In genomic region chr7:139187771-139188633, GRCm38 (mm10) we compare ENCODE assay signal across 9 mouse cellular contexts. TPM values are rescaled to one million over a fixed set of nuclear protein-coding genes. Genes with fewer than 3 reads are reported as not detected.
DNase-seq lines count a peak whose midpoint lies in the region; ATAC-seq and TF ChIP-seq lines count a peak whose summit lies in the region.
"Had no signal": no experiment of that assay in that cellular context is flagged by ENCODE, and none has a peak within 500 bp of the region (broad histone marks: within the 10 kb centered on the region; RNA-seq: fewer than 3 reads in every experiment).

No protein-coding gene starts in this region.

- TF ChIP-seq EP300 in stomach, postnatal 0 days (optimal IDR thresholded peaks at IDR 0.05): no peak

- H3K4me3 ChIP-seq in embryonic fibroblast, embryonic 13.5 days (ENCODE audit: insufficient read depth, low read length): peak overlapping the region; percentile 46
- H3K4me3 ChIP-seq in heart, embryonic 13.5 days: peak overlapping the region; percentile 73
- H3K4me3 ChIP-seq in kidney, embryonic 15.5 days (replicated peaks): peak overlapping the region; percentile 71
- H3K4me3 ChIP-seq in liver, embryonic 13.5 days (replicated peaks): peak overlapping the region; percentile 57
- H3K4me3 ChIP-seq in stomach, postnatal 0 days (ENCODE audit: low read depth, low read length): peak overlapping the region; percentile 68

- H3K27ac ChIP-seq in embryonic fibroblast, embryonic 13.5 days (ENCODE audit: insufficient read depth, low read length): no peak overlapping the region
- H3K27ac ChIP-seq in heart, embryonic 13.5 days (replicated peaks): no peak overlapping the region
- H3K27ac ChIP-seq in kidney, embryonic 15.5 days: 0 out of 2 replicates have a peak overlapping the region, but pooled peaks have one; percentile 6
- no peak overlapping the region for H3K27ac ChIP-seq in liver, embryonic 13.5 days
- H3K27ac ChIP-seq in stomach, postnatal 0 days (replicated peaks): no peak overlapping the region; the same call in 1 of the 2 replicates

- H3K4me1 ChIP-seq in embryonic fibroblast, embryonic 13.5 days (ENCODE audit: control insufficient read depth, insufficient read depth, low read length): no peaks in the 10 kb centered on the region
- H3K4me1 ChIP-seq in heart, embryonic 13.5 days: peaks cover 8% of the 10 kb centered on the region
- H3K4me1 ChIP-seq in kidney, embryonic 15.5 days: peaks cover 19% of the 10 kb centered on the region
- peaks cover 14% of the 10 kb centered on the region for H3K4me1 ChIP-seq in liver, embryonic 13.5 days (replicated peaks)
- H3K4me1 ChIP-seq in stomach, postnatal 0 days (replicated peaks; ENCODE audit: control insufficient read depth, insufficient read depth): no peaks in the 10 kb centered on the region

- TF ChIP-seq CTCF in brain, embryonic 14.5 days (IDR thresholded peaks at IDR 0.05; ENCODE audit: borderline replicate concordance, extremely low read depth, insufficient read depth, insufficient read length): no peak
- TF ChIP-seq CTCF in embryonic fibroblast, embryonic 13.5 days (IDR thresholded peaks at IDR 0.05; ENCODE audit: borderline replicate concordance, insufficient read depth, low read length): no peak
- TF ChIP-seq CTCF in stomach, postnatal 0 days (IDR thresholded peaks at IDR 0.05; ENCODE audit: low read depth): no peak

- no peaks in the 10 kb centered on the region for H3K36me3 ChIP-seq in heart, embryonic 13.5 days
- no peaks in the 10 kb centered on the region for H3K36me3 ChIP-seq in kidney, embryonic 15.5 days
- no peaks in the 10 kb centered on the region for H3K36me3 ChIP-seq in liver, embryonic 13.5 days
- no peaks in the 10 kb centered on the region for H3K36me3 ChIP-seq in stomach, postnatal 0 days (ENCODE audit: control insufficient read depth, insufficient read depth, low read length)
- H3K36me3 ChIP-seq: G1E had no signal

- under 1% methylated on average over 93 of the region's 94 CpGs for WGBS in heart, embryonic 13.5 days
- under 1% methylated on average over 88 of the region's 94 CpGs for WGBS in kidney, embryonic 15.5 days
- under 1% methylated on average over 84 of the region's 94 CpGs for WGBS in liver, embryonic 13.5 days (ENCODE audit: insufficient replicate concordance)
- WGBS in stomach, postnatal 0 days: under 1% methylated on average over 74 of the region's 94 CpGs

- H3K4me2 ChIP-seq in heart, embryonic 13.5 days: peak overlapping the region; percentile 99
- peak overlapping the region; percentile 99 for H3K4me2 ChIP-seq in kidney, embryonic 15.5 days
- peak overlapping the region; percentile 76 for H3K4me2 ChIP-seq in liver, embryonic 13.5 days
- peak overlapping the region; percentile 98 for H3K4me2 ChIP-seq in stomach, postnatal 0 days (replicated peaks; ENCODE audit: low read depth)

- H3K27me3 ChIP-seq in heart, embryonic 13.5 days (replicated peaks): peaks cover 60% of the 10 kb centered on the region
- peaks cover 53% of the 10 kb centered on the region for H3K27me3 ChIP-seq in kidney, embryonic 15.5 days
- peaks cover 59% of the 10 kb centered on the region for H3K27me3 ChIP-seq in liver, embryonic 13.5 days
- no peaks in the 10 kb centered on the region for H3K27me3 ChIP-seq in stomach, postnatal 0 days (ENCODE audit: control insufficient read depth, insufficient read depth, low read length)

- H3K9ac ChIP-seq in heart, embryonic 13.5 days: peak overlapping the region; percentile 79
- H3K9ac ChIP-seq in kidney, embryonic 15.5 days: peak overlapping the region; percentile 61
- peak overlapping the region; percentile 36; the same call in 1 of the 2 replicates for H3K9ac ChIP-seq in liver, embryonic 13.5 days
- peak overlapping the region; percentile 59 for H3K9ac ChIP-seq in stomach, postnatal 0 days (ENCODE audit: low read length)

- peaks cover 3% of the 10 kb centered on the region; the same call in 1 of the 2 replicates for H3K9me3 ChIP-seq in heart, embryonic 13.5 days
- H3K9me3 ChIP-seq in kidney, embryonic 15.5 days (replicated peaks): no peaks in the 10 kb centered on the region
- no peaks in the 10 kb centered on the region for H3K9me3 ChIP-seq in liver, embryonic 13.5 days (replicated peaks)
- no peaks in the 10 kb centered on the region for H3K9me3 ChIP-seq in stomach, postnatal 0 days (ENCODE audit: control insufficient read depth, low read length)

- TF ChIP-seq POLR2A in brain, embryonic 14.5 days (IDR thresholded peaks at IDR 0.05; ENCODE audit: borderline replicate concordance, extremely low read depth, insufficient read depth, insufficient read length, poor library complexity, severe bottlenecking): no peak
- TF ChIP-seq POLR2A in embryonic fibroblast, embryonic 13.5 days (IDR thresholded peaks at IDR 0.05; ENCODE audit: low read depth, low read length): no peak

- ATAC-seq in heart, embryonic 13.5 days (ENCODE audit: extremely low read depth, insufficient number of reproducible peaks, low FRiP score, low TSS enrichment): peak; percentile 83
- peak; percentile 97 for ATAC-seq in kidney, embryonic 15.5 days (replicated peaks; ENCODE audit: low FRiP score)
- peak; percentile 87 for ATAC-seq in liver, embryonic 13.5 days (ENCODE audit: low read depth)
- ATAC-seq in stomach, postnatal 0 days (ENCODE audit: low FRiP score, low TSS enrichment): peak; percentile 93

- DNase-seq in CD4-positive helper T cell, adult 2 months (ENCODE audit: low read depth, low spot score): peak; percentile 69
- peak; percentile 82 for DNase-seq in brain, embryonic 14.5 days (ENCODE audit: low read depth)
- no peak for DNase-seq in liver, embryonic 13.5 days
- DNase-seq in natural killer cell, adult 2 months (ENCODE audit: low spot score in 2 of 2): peak; percentile 27 to 41
- DNase-seq in stomach, postnatal 0 days (ENCODE audit: low spot score): peak; percentile 81

RNA-seq across cellular contexts. Expression of gene Lrrc27, which starts 24.8 kb away (rescaled TPM):
- 3.8 and 8.3 TPM in 2 replicates for polyA plus RNA-seq in brain, embryonic 14.5 days (2012; rRNA removed)
- polyA plus RNA-seq in embryonic fibroblast, embryonic 13.5 days (2011; ENCODE audit: insufficient read length, low read depth, missing spikeins): 25.2 and 27.8 TPM in 2 replicates
- 2.3 and 3.3 TPM in 2 replicates for polyA plus RNA-seq in heart, embryonic 13.5 days (2015; fragmentation: Nextera tagmentation; extraction: Ambion mirVana)
- 2.9 and 3.0 TPM in 2 replicates for polyA plus RNA-seq in kidney, embryonic 15.5 days (2015; fragmentation: Nextera tagmentation; extraction: Ambion mirVana)
- 0.62 and 0.90 TPM in 2 replicates for polyA plus RNA-seq in liver, embryonic 13.5 days (2015; fragmentation: Nextera tagmentation; extraction: Ambion mirVana)
- 3.6 and 5.1 TPM in 2 replicates for polyA plus RNA-seq in stomach, postnatal 0 days (2015; fragmentation: Nextera tagmentation; extraction: Ambion mirVana)
- polyA plus RNA-seq: G1E had no signal

RNA-seq across cellular contexts. Expression of gene Stk32c, which starts 25.1 kb away (rescaled TPM):
- 22.1 and 27.9 TPM in 2 replicates for polyA plus RNA-seq in brain, embryonic 14.5 days (2012; rRNA removed)
- polyA plus RNA-seq in embryonic fibroblast, embryonic 13.5 days (2011; ENCODE audit: insufficient read length, low read depth, missing spikeins): 0.46 and 1.0 TPM in 2 replicates
- polyA plus RNA-seq in heart, embryonic 13.5 days (2015; fragmentation: Nextera tagmentation; extraction: Ambion mirVana): 0.11 TPM in 1 of 2 replicates, not detected in the other
- 0.14 and 0.16 TPM in 2 replicates for polyA plus RNA-seq in kidney, embryonic 15.5 days (2015; fragmentation: Nextera tagmentation; extraction: Ambion mirVana)
- not detected in 2 replicates for polyA plus RNA-seq in liver, embryonic 13.5 days (2015; fragmentation: Nextera tagmentation; extraction: Ambion mirVana)
- polyA plus RNA-seq in stomach, postnatal 0 days (2015; fragmentation: Nextera tagmentation; extraction: Ambion mirVana): 0.11 TPM in 1 of 2 replicates, not detected in the other
- polyA plus RNA-seq: G1E had no signal

Comparison
In these comparisons a context has a peak if more than half of its experiments do, and no peak if none do; other contexts are left out.
1. RNA of gene Stk32c, which starts 25.1 kb away (polyA plus RNA-seq): 22.1 to 27.9 TPM in brain, embryonic 14.5 days; 0.46 to 1.0 TPM in embryonic fibroblast, embryonic 13.5 days, 0.14 to 0.16 TPM in kidney, embryonic 15.5 days, 0.11 TPM in stomach, postnatal 0 days, 0.11 TPM in heart, embryonic 13.5 days and not detected in liver, embryonic 13.5 days; every median in the first group is over 10 times any median in the second.
2. Peak in every context shown above with its lines, with median percentiles within 50 percentile points of each other: H3K4me3 ChIP-seq, ATAC-seq, H3K4me2 ChIP-seq and H3K9ac ChIP-seq.